Mouse (Mus musculus) gastrocnemius, postnatal 4 days (tissue): ENCODE data around the gene Ano10. TPM values are rescaled to one million over a fixed set of nuclear protein-coding genes. Genes with fewer than 3 reads are reported as not detected.

Source experiments
- DNase-seq, 2 experiments: peaks; one replicate each; pipeline ENCODE4 v3.0.0; 2021 to 2022; ENCODE audit warnings: low spot score in 2 of 2, mixed read lengths in 2 of 2
- total RNA-seq, 2 experiments: library from RNA; stranded (reverse); gene quantifications; 2 replicates each; pipeline ENCODE4 v1.2.3; 2021

Gene Ano10
- total RNA-seq, 2 experiments from 2014 or later = 55.9 to 57.0 TPM

DNA sequence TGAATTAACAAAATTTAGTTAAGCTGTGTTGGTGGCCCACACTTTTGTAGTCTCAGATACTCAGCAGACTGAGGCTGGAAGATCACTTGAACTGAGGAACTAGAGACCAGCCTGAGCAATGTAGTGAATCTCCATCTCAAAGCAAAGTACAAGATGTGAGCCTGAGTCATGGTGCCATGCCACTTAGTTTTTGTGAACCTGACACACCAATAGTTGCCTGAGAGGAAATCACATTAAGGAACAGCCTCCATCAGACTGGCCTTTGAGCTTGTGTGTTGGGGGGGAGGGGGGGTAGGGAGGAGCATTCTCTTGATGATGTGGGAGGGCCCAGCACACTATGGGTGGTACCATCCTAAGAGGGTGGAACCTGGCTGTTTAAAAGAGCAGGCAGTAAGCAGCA, 1.2 kb upstream of the Ano10 start:
- DNase-seq = no peak

DNA sequence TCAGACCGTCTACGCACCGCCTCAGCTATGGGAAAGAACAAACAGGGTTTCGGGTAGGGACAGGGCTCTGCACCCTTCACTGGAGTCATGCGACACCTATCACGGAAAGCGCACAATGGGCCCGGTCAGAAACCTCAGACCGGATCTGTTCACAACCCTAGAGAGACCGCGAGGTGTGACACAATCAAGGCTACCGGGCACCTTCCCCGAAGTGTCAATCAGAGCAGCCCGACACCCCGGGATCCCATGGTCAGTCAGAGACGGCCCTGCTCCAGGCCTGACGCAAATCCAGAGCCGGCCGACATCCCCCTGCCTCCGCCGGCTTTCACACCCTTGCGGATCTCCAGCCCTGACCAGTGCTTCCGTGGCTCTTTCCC, 370 bp downstream of the Ano10 start:
- DNase-seq = no peak

DNA sequence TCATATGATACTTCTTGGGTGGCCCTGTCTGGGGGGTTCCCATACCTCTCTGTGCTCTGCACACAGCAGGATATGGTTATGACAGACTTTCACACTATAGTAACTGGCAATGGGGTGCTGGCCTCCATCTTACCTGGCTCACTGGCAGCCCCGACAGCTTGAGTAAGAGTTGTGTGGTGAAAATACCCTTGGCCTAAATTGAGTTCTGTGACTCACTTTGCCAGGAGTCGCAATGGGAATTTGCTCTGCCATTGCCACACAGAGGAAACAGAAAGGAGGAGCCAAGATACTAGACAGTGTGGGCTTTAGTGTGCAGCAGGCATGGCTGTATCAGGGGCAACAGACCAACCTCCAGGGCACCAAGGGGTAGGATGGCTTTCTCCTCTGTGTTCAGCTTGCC, 4.0 kb downstream of the Ano10 start:
- DNase-seq = no peak

DNA sequence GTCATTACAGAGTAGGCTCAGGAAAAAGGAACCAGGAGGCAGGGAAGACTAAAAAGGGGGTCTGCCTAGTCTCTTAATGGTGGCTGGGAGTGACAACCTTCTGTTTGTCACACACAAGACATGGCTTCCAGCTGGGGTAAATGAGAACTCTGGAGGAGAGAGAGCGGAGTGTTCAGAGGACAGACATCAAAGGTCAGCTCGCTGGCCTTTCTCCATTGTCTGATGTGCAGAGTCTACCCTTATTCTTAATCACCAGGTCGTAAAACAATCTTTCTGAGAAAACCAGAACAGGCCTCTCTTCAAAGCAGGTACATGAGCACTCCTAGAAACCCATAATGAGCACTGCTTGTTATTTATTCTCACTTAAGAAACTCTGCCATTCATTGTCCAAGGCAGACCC, 5.8 kb downstream of the Ano10 start:
- DNase-seq = no peak

DNA sequence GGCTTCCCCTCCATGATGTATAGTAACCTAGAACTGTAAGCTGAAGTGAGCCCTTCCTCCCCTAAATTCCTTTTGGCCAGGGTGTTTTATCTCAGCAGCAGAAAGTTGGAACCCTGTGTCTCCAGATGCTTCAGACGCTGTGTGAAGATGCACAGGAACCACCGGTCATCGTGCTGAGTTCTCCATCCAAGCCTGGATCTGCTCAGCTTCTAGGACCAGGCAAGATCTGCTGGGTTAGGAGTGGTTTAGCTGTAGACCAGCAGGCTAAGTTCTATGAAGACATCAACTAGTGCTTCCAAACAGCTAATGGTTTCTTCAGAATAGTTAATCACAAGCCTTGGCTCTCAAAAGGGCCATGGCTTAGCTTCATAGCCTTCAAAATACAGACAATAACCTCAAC, 6.7 kb downstream of the Ano10 start:
- no peak for DNase-seq

DNA sequence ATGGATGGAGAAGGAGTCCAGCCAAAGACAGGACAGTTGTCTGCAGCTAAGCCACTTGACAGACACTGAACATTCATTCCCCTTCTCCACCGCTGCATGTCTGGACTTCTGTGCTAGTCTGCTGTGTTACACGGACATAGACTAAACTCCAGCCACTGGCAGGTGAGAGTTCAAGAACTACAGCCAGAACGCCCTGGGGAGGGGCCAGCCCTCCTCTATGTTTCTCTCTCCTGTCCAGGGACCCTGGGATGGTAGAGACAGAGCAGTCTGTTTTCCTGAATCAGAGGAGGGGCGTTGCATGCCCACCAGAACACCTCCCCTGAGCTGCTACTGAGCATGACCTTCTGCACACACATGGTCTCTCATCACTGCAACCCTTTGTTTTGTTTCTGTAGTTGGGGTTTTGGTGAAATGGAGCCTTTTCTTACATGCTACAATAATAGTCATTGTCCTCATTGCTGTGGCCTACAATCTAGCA, 8.4 kb downstream of the Ano10 start:
- DNase-seq = no peak

DNA sequence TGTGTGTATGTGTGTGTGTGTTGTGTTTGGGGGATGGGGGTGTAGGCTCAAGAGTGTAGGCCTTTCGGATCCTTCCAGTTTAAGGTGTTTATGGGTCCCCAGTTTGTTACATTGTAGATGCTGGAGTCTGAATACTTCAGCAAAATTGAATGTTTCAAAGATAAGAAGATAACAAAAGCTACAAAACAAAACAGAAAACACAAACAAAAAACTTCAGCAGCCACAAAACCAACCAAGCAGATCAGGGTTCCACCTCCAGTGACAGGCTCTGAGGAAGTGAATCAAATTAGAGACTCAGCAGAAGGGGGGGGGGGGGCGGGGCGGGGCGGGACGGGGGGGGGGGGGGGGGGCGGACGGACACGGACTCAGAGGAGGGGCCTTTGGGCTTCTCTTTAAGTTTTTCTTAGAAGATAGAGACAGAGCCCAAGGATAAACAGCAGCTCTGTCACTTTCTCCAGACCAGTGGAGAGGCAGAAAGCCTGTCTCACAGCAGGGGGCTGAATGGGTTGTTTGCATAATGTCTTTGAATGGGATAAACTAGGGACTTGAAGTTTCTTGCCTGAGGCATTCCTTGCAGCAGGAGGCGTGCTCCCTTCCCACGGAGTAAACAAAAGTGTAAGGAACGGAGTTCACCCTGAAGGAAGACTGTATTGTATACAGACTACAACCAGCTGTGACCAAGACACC, 8.9 kb downstream of the Ano10 start:
- no peak for DNase-seq

DNA sequence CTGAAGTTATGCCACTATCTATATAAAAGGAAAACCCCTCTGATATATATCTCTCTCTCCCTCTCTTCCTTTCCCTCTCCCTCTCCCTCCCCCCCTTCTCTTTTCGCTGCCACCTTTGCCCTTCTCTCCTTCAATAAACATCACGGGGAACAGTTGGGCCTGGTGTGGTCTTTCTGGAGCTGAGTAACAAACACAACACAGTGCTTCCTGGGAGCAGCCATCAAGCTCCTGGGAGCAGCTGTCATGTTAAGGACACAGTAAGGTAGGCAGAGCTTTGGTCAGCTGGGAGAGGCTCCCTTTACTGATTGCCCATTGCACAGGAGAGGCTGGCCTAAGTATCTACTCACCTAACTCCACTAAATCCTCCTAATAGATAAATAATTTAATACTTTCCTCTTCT, 9.5 kb downstream of the Ano10 start:
- no peak for DNase-seq

DNA sequence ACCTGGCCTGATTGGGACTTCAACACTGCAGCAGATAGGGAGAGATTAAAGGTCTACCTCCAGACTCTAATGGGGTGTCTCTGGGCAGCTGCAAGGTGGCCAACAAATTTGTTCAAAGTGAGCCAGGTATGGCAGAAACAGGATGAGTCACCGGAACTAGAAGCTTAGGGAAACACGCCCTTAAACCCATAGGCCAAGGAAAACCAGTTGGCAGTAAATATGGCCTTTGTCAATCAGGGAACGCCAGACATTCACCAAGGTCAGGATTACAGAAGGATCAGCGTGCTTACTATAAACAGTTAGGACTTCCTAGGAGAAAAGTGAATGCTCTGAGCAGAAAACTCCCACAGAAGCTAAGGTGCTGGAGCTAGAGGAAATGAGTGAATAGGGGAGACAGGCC, 13.2 kb downstream of the Ano10 start:
- no peak for DNase-seq

DNA sequence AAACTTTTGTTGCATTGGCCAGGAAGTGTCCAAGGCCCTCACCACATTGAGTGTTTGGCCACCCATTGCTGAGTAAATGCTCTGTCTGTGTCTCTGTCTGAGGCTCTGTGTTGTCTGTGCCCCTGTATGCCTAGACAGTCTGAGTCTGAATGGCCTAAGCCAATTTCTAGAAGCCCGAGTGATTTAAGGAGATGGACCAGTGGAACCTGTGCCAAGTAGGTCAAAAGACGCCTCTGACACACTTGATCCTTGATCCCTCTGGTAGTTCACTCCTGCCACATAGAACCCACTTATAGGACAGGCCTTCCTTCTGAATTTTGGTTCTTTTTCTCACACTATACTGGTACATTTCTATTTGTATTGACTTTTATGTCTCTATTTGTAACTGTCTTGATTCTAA, 17.6 kb downstream of the Ano10 start:
- no peak for DNase-seq

DNA sequence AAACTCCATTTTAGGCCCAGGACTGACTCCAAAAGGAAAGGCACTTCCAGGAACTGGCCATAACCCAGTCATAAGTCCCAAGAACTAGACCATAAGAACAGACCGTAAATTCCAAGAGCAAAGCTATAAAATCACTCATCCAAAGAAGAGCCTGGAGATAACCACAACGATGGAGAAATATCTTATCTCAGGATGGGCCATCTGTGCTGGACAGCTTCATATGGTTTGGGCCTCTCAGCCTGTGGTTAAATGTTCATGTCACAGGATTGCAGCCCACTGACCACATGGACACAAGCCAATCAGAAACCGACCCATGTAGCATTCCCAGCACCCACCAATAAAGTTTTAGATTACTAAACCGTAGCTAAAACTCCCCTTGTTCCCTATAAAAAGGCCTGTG, 18.1 kb downstream of the Ano10 start:
- no peak for DNase-seq

DNA sequence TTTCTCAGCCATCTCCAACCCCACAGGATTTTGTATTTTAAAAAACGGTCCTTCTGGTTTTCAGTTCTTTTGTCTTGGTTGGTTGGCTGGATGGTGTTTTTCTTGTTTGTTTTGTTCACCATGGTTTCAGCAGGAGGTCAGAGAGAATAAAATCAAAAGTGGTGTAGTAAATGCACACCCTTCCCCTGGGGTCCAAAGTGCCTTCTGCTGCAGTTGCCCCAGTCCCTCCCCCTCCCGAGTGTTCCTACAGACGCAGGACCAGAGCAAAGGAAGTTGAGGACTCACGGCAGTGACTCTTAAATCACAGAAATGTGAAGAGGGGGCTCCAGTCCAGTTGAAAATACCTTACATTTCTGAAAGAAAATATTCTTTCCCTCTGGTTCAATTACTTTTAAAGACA, 19.9 kb downstream of the Ano10 start:
- DNase-seq = no peak

DNA sequence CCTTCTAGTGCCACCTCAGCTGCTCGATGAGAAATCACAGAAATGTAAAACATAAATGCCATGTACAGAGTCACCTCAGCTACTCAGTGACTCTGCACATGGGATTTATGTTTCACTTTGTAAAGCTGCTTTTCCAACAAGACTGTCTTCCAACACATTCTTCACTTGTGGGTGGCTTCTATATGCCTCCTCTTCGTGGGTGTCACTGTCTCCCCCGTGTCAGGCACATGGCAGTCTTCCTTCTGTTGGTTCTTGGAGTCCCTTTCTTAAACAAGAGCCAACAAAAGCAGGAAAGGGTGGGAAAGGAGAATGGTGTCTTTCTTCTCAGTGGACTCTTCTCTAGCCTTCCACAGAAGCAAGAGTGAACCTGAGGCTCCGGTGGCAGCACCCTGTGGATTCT, 20.3 kb downstream of the Ano10 start:
- DNase-seq = no peak

DNA sequence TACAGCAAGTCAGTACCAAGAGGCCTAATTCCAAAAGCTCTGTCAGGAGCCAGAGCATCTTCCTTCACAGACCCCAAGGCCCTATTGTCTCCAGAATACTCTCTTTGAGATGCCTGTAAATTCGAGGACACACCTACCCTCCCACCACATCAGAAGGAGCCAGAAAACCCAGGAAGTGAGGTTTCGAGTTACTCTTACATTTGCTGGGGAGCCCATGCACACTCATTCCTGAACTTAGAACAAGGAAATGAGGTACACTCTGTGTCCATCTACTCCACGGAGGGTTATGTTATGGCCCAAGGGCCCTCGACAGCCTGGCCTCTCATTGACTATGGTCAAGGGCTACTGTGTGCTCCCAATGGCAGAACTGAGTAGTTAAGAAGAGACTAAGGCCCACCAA, 22.4 kb downstream of the Ano10 start:
- no peak for DNase-seq

DNA sequence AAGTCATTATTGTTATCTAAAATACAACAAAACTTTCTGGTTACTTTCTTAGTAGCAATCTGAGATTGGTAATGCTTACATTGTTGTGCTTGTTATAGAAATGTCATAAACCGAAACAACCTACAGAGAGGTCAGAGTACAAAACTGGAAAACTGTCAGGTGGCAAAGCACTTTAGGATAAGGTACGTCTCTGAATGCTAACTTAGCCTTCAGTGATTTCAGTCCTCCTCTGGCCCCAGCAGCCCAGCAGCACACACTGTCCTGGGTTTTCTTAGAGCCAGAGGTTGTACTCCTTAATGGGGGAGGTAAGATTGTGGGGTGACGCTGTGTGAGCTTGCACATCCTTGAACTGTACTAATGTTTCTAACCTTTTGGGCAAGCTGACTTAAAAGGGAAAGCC, 22.9 kb downstream of the Ano10 start:
- no peak for DNase-seq

DNA sequence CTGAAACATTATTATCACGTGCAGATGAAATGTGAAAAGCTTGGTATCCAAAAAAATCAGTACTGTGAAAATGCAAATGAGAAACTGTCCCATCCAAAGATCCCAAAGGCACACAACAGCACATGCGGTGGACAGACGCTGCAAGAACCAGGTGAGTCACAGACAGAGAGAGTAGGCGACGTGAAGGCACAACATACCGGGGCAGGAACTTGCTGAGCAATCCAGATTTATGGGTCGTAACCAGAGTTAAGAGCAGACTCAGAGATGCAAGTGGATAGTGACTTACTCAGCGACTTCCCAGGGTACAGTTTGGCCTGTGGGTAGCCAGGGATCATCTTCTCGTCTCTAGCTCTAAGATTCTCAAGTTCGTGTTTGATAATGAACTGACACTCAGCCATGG, 23.3 kb downstream of the Ano10 start:
- no peak for DNase-seq

DNA sequence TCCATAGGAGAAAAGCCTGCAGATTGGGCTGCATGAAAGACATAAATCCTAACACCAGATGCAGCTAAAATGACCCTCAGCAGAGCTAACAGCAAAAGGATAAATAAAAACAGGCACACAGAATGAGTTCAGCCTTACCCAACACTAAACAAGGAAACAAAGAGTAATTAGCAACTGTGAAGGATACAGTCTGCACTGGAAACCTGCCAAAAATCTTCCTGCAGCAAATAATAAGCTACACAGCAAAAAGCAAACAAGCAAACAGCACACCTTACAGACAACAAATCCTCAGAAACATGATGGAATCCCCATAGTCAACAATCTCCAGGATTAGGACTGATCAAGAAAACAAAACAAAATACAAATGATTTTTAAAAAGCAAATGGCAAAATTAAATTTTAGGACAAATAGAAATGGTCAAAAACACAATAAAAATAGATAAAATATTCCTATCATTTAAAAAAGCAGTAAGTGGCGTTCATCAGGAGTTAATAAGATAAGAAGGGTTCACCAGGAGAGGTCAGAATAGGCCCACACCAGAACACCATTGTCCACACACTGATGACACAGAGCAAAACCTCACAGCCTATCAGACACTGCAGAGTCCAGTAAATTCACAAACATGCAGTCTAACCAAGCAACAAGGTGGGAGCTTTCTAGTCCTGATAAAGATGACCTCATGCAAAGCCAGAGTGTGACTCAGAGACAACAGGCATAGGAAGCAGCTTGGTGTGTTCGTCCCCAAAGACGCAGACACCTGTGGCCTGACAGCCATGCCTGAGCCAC, 24.8 kb downstream of the Ano10 start:
- no peak for DNase-seq

DNA sequence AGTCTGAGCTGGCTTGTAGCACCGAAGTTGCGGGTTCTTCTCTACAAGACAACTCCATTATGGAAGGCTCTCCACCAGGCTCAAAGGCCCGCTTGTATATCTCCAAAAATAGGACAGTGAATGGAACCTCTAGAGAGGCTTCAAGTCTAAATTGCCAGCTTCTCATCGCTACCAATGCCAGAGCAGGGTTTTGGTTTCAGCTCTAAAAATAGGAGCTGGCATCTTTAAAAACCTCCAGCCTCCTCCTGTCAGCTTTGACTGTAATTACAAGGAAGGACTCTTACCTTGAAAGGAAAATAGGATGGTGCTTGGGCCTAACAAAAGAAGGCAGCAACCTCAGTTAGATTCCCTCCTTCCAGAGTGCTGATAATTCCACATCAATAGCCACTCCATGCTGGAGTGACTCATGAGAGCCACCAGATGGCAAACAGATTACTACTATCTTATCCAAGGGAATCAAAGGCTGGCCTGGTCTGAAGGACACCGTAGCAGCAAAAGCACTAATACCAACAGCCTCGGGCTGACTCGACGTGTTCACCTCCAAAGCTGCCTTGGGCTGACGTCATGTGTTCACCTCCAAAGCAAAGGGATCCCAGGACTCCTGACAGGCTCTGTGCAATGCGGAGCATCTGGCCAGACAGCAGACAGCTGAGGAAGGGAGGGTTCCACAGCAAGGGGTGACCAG, 28.6 kb downstream of the Ano10 start:
- no peak for DNase-seq

DNA sequence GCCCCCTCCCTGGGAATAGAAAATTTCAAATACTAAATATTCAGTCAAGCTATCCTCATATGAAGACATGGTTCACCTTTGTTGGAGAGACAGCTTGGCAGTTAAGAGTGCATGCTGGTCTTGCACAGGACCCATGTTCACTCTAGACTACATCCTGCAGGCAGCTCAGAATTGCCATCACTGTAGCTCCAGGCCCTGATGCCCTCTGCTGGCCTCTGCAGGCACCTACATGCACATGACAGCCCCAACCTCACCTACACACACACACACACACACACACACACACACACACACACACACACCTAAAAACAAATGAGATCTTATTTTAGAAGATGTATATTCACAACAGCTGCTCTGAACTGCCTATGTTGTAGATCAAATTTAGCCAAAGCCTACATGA, 31.1 kb downstream of the Ano10 start:
- no peak for DNase-seq

DNA sequence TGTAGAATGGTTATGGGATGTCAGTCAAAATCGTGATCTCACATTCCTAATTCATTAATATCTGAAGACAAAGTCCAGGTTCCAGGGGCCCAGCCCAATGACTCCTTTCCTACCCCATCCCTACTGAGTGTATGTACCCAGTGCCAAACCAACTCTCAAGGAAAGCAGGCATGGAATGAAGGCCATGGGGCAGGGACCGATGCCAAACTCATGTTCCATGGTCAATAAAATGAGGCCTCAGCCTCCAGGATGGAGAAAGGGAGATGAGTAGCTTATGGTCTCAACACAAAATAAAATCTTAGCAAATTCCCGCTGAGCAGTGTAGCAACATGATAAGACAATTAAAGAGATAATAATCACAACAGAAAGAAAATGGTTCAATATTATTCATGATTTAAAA, 39.8 kb downstream of the Ano10 start:
- no peak for DNase-seq

DNA sequence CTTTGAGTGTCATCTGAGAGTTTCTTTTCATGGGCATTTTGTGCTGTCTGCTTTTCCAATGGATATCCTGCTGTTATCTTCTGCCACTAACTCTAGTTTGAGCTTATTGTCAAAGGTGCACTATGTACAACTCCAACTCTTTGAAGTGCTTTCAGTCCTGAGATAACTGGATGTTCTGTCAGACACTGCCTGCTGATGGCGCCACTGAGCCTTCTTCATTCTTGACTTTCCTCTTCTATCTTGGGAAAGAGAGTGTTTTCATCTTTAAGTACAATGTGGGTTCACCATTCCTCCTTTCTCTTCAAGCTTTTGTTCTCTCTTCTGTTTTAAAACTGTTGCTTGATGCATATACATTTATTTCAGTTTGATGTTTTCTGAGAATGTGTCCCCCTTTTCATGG, 42.1 kb downstream of the Ano10 start:
- no peak for DNase-seq

DNA sequence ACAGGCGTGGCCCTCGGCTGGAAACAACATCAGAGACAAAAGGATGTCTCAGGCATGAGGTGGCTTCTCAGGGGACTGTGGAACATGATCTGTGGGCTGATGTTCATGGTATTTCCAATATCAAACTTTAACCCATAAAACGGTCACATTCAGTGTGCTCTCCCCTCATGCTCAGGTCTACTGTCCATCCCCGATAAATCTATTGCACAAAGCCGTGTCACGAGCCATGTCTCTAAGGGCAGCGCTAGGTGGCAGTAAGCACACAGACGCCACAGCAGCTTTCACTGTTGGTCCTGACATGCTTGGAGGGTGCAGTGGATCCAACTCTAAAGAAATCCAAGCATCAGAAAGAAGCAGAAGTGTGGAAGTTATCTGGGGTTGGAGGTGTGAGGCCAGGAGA, 46.1 kb downstream of the Ano10 start:
- DNase-seq = peak in 1 of 2 experiments; percentile 21
